Mouse (Mus musculus) c-Kit-positive CD71-positive TER-119-negative erythroid progenitor cells, embryonic 14.5 days (primary cell): Measurements from ENCODE around the gene Gm28047.
A peak's percentile ranks its signal among the peaks of the same experiment; 100 is the strongest.

Experiments
- DNase-seq: peaks from one replicate; pipeline ENCODE4 v3.0.0-alpha.2; 2013; ENCODE audit warnings: low read depth

The Gm28047 gene

DNA sequence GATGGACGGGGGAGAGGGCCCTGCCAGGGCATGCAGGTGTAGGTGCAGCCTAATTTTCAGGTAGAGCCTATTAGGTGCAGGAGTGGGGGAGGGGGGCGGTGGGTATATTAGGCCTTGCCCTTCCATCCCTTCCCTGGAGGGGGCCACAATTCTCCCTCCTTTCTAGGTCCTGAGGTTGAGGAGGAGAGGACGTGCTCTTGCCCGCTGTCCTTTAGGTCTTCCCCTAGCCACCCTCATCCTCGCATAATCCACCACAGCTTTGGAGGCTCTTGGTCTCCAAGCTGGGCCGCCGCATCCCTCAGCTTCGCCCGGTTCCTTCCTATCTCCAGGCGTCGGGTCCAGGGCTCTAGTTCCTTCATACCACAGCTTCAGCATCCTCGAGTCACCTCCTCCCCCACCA lies 108.6 kb downstream of the Gm28047 start:
- no peak for DNase-seq

GRCm38 (mm10) chr15:102515791-102516190 lies 109.1 kb downstream of the Gm28047 start:
- no peak for DNase-seq

DNA sequence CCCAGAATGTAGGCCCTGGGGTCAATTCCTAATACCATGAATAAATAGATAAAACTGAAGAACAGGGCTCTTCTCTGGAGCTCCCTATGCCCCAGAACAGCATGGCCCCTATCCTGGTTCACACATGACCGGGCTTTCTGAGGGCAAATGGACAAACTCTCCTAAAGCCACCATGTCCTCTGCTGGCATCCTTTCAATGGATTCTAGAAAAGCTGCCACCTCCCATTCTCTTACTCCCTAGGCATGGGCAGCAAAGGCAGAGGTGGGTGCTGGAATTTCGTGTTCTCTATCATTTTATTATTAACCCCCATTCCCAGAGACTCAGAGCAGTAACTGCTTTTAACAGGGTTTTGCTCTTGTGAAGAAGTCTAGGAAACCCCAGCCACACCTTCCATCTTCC lies 109.6 kb downstream of the Gm28047 start:
- DNase-seq, result no peak

GRCm38 (mm10) chr15:102513004-102513403 lies 111.9 kb downstream of the Gm28047 start:
- DNase-seq, result no peak

- DNase-seq, result no peak
Observed at GRCm38 (mm10) chr15:102512471-102512870, 112.4 kb downstream of the Gm28047 start.

- DNase-seq, result no peak
Observed at GRCm38 (mm10) chr15:102512010-102512409, 112.9 kb downstream of the Gm28047 start.

DNA sequence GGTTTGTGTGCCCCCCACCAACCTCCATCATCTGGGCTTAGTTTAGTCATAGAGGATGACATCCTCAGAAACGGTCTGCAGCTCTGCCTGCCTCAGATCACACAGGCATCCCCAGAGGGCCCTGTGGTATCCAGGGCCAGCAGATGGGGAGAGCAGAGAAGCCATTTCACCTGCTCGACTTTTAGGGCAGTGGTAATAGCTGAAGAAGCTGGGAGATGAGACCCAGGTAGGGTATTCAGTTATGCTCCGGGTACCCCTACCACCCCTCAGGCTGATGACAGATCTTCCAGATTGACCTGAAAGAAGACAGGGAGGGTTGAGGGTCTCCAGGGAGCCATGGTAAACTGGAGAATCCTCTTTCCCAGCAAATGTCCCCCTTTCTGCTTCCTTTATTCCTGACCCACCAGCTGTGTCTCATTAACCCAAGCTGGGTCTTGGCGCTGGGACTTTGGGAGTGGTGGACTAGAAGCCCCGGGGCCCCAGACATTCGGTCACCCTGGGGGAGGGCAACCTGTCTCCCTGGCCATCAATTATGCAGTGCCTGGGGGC lies 113.5 kb downstream of the Gm28047 start:
- no peak for DNase-seq

- peak; percentile 65 for DNase-seq
Observed at GRCm38 (mm10) chr15:102510590-102511284, 114.1 kb downstream of the Gm28047 start.

DNA sequence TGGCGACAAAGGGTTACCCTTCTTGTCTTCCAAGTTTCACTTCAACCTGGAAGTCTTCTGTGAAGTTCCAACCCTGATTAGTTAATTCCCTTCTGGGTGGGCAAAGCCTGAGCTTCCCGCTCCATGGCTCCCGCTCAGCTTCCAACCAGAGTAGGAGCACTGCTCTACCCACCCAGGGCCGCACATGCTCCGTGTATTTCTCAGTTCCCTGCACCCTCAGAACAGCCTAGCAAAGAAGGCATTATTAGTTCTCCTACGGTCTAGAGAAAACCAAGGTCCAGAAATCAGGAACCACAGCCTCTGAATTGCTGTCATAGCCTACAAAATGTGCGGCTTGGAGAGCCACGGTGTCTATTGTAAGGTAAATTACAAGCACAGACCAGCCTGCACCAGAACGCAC lies 114.8 kb downstream of the Gm28047 start:
- no peak for DNase-seq

- DNase-seq, result no peak
Observed at GRCm38 (mm10) chr15:102508336-102508735, 116.5 kb downstream of the Gm28047 start.

DNA sequence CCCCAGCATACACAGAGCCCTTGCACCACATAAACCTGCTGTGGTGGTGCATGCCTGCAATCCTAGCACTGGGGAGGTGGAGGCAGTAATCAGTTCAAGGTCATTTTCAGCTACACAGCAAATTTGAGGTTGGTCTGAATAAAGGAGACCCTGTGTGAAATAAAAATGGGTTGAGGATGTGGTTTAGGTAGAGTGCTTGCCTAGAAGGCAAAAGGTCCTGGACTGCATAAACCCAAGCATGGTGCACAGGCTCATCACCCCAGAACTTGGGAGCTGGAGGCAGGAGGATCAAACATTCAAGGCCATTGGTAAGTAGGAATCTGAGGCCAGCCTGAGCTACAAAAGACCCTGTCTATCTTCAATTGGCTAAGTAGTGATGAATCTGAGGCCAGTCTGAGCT lies 117.3 kb downstream of the Gm28047 start:
- no peak for DNase-seq

DNA sequence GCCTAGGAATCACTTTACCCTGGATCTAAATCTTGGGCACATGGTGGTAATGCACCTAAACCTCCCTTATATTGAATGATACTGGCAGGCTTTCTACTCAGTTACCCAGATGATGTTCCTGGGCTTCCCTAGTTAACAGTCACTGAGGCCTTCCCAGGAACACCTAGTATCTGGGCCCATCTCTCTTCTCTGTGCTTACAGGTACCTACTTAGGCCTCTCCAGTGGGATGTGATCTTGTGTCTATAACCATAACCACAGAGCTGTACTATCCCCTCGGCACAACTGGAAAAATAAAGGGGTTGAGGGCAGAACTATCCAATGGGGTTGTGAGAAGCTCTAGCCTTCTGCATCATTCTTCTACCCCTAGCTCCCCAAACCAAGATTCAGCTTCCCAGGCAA lies 118.0 kb downstream of the Gm28047 start:
- DNase-seq, result no peak

GRCm38 (mm10) chr15:102506464-102506830 lies 118.4 kb downstream of the Gm28047 start:
- no peak for DNase-seq

DNA sequence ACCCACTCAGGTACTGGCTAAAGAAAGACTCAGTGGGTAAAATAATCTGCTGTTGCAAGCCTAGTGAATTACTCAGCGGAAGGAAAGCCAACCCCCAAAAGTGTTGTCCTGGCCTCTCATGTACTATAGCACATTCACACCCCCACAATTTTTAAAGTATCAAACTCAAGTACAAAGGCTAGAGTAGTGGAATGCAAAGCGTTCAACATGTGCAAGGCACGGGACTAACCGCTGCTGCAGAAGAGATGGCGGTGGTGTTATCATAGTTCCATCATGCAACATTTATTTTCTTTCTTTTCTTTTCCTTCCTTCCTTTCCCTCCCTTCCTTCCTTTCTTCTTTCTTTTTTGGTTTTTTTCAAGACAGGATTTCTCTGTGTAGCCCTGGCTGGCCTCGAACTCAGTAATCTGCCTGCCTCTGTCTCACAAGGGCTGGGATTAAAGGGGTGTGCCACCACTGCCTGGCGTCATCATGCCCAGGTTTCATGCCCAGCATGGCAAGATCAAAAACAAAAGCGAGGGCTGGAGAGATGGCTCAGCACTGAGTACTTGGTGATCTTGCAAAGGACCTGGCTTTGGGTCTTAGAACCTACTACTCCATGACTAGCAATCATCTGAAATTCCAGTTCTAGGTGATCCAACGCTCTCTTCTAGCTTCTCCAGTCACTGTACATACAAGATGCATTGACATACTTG lies 119.0 kb downstream of the Gm28047 start:
- DNase-seq, result no peak

DNA sequence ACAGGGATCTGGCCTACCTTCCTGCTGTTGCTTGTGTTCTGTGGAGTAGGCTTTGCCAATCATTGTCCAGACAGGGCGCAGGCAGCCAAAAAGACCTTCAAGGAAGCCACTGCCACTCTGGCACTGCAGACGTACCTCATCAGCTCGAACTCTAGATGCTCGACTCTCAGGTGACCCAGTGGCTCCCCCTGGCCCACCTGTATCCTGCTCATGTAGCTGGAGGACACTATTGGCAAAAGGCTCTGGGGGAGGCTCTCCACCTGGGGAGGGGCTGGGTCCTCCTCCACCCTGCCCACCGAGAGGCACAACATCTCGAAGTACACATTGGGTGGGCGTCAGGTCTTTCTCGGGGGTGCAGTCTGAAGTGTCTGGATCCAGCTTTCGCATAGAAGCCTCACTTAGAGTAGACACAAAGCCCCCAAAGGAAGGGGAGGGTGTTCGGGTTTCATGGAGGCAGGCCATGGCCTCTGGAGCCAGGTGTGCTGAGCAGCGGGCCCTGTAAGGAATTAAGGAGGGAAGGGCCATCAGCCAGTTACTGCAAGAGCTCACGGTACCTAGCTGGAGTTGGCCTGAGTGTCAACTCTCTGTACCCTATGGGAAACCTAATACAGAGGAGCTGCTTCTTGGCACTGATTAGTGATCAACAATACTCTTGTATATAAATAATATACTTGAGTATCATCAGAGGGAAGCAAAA lies 119.6 kb downstream of the Gm28047 start:
- no peak for DNase-seq

- DNase-seq, result no peak
Observed at GRCm38 (mm10) chr15:102503924-102504782, 120.7 kb downstream of the Gm28047 start.

GRCm38 (mm10) chr15:102503447-102503846 lies 121.4 kb downstream of the Gm28047 start, which contains the start of gene Gm10337:
TSS of gene Gm10337 (plus strand) at chr15:102503722.
- DNase-seq, result no peak

GRCm38 (mm10) chr15:102502254-102502840 lies 122.5 kb downstream of the Gm28047 start:
- DNase-seq, result no peak

DNA sequence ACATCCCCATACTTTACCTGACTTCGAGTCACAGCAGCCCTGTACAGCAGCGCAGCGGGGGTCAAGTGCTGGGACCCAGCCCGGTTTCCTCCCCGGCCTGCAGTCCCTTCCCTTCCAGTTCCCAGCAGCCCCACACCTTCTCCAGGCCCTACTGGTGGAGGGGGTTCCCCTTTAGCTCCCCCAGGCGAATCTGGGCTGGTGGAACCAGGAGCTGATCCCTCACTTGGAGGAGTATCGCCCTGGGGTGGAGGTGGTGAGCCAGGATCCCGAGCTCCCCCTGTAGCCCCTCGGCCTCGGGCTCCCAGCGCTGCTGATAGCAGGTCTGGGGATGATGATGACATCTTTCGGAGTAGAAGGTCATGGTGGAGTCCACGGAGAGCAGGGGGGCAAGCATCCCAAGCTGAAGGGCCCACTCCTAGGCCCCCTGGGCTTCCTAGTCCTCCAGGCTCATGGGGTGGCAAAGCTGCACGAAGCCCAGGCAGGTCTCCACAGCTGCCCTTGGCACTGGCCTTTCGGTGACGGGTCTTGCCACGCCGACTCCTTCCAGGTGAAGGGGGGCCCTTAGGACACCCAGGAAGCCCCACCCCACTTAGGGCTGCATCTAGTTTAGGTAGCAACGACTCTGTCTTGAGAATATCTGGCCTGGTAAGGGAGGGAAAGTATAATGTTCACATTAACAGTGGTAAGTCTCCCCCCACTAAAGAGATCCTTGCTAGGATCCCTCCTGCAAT lies 123.6 kb downstream of the Gm28047 start:
- no peak for DNase-seq

DNA sequence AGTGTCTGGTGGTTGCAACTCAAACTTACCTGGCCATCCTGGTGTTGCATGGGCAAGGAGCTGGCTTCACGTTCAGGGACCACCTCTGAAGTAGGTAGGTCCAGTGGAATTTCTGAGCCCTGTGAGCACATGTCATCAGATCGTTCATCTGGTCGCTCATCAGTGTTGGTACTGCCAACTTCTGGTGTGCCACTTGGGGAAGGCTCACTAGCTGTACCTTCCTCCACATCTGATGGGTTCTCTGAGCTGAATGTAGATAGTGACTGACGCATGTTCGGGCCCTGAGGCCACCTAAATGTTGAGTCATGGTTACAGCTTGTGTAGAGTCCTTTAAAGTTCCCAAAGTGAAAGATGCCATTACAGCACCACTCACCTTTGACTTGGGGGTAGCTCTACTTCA lies 124.4 kb downstream of the Gm28047 start:
- no peak for DNase-seq

- no peak for DNase-seq
Observed at GRCm38 (mm10) chr15:102499851-102500250, 125.0 kb downstream of the Gm28047 start.
